Mouse (Mus musculus) kidney, postnatal 0 days (tissue): Measurements from ENCODE around the gene Rbpms2. TPM values are rescaled to one million over a fixed set of nuclear protein-coding genes. Genes with fewer than 3 reads are reported as not detected.

Source experiments
- ATAC-seq: fragments of 200-750 bp; cut with Nextera tagmentation; replicated peaks from 2 replicates; pipeline ENCODE4 v1.8.0; 2017; ENCODE audit warnings: low read depth, moderate number of reproducible peaks, moderate TSS enrichment, moderate library complexity; ENCODE audit not compliant: low FRiP score
- DNase-seq: peaks from one replicate; pipeline ENCODE4 v3.0.0-alpha.2; 2016; ENCODE audit warnings: low spot score
- H3K27ac ChIP-seq: fragments of 300-500 bp; sonication (generic); 2 replicates; pipeline ENCODE4 v1.5.1; 2014; ENCODE audit warnings: mild to moderate bottlenecking
- H3K27me3 ChIP-seq: fragments of 300-500 bp; sonication (generic); 2 replicates; pipeline ENCODE4 v1.6.1; 2014; ENCODE audit warnings: low read length, mixed read lengths; ENCODE audit not compliant: insufficient read depth
- H3K36me3 ChIP-seq: fragments of 300-500 bp; sonication (generic); 2 replicates; pipeline ENCODE4 v1.6.1; 2014; ENCODE audit warnings: low read length, mixed read lengths; ENCODE audit not compliant: insufficient read depth
- H3K4me1 ChIP-seq: fragments of 300-500 bp; sonication (generic); replicated peaks from 2 replicates; pipeline ENCODE4 v1.6.1; 2014; ENCODE audit warnings: antibody characterized with exemption, low read length, mixed read lengths; ENCODE audit not compliant: insufficient read depth
- H3K4me2 ChIP-seq: fragments of 300-500 bp; sonication (generic); 2 replicates; pipeline ENCODE4 v1.6.1; 2014; ENCODE audit warnings: mild to moderate bottlenecking, low read length, moderate library complexity, mixed read lengths
- H3K4me3 ChIP-seq: fragments of 300-500 bp; sonication (generic); replicated peaks from 2 replicates; pipeline ENCODE4 v1.5.1; 2014; ENCODE audit warnings: low read depth, low read length
- H3K9ac ChIP-seq: fragments of 300-500 bp; sonication (generic); 2 replicates; pipeline ENCODE4 v1.6.1; 2014; ENCODE audit warnings: low read depth, low read length
- H3K9me3 ChIP-seq: fragments of 300-500 bp; sonication (generic); replicated peaks from 2 replicates; pipeline ENCODE4 v1.6.1; 2016; ENCODE audit warnings: low read length, inconsistent platforms, mixed read lengths
- CTCF ChIP-seq: IDR thresholded peaks from 2 replicates; pipeline ENCODE4 v1.5.1; 2016; ENCODE audit warnings: antibody characterized with exemption, low read depth, mild to moderate bottlenecking, moderate library complexity
- WGBS: fragments of 180-500 bp; shearing (Covaris S2); extraction: QIAGEN DNeasy Blood & Tissue Kit; methylation state at CpG from one replicate; pipeline ENCODE4 v1.1.7; 2014; 5-methylcytosine and 5-hydroxymethylcytosine counted together
- polyA plus RNA-seq: library from polyadenylated mRNA; unstranded; fragments of >200 nt; fragmentation: Nextera tagmentation; extraction: Ambion mirVana; gene quantifications from 2 replicates; pipeline ENCODE4 v1.2.1, GENCODE M21; 2015

Rbpms2 gene
- polyA plus RNA-seq, 1 experiment from 2014 or later = 38.6 TPM

DNA sequence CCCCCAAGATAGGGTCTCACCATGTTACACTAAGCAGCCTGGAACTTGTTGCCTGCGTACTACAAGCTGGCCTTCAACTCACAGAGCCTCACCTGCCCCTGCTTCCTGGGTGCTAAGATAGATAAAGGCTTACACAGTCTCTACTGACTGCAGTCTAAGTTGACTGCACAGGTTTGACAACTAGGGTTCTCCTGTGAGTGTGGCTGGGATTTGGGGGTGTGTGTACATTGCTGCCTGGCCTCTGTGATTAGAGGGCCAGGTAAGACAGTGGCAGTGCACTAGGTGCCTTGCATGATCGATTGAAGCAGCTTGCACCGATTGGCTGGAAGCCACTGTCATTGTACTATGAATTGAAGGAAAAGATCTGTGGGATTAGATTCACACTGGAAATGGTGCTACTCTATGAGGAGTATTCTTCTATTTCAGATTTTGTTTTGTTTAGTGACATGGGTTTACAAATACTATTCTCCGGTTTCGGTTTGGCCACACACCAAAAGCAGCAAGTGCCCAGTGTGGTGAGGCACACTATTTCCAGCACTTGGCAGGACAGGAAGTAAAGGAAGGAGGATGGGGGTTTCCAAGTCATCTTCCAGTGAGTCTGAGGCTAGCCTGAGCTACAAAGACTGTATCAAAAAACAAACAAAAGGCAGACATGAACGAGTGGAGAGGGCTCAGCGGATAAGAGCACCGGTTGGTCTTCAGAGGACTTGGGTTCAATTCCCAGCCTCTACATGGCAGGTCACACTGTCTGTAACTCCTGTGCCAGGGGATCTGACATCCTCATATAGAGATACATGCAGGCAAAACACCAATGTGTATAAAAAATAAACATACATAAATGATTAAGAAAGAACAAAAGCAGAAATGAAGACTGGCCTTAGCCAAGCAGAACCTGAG is 46.3 kb downstream of the Rbpms2 start:
- Histone ChIP-seq H3K9ac (no peak overlapping the region; the same call in 1 of the 2 replicates), H3K27ac (peak overlapping the region; percentile 60), H3K4me2 (peak overlapping the region; percentile 90), H3K9me3 (no peaks in the 10 kb centered on the region), H3K36me3 (no peaks in the 10 kb centered on the region), H3K4me3 (peak overlapping the region; percentile 77), H3K27me3 (no peaks in the 10 kb centered on the region), H3K4me1 (peaks cover 28% of the 10 kb centered on the region)
- ATAC-seq = peak; percentile 4; the same call in 1 of the 2 replicates
- 53% methylated on average over 8 of the region's 8 CpGs for WGBS
- DNase-seq = no peak
- no peak for TF ChIP-seq CTCF

DNA sequence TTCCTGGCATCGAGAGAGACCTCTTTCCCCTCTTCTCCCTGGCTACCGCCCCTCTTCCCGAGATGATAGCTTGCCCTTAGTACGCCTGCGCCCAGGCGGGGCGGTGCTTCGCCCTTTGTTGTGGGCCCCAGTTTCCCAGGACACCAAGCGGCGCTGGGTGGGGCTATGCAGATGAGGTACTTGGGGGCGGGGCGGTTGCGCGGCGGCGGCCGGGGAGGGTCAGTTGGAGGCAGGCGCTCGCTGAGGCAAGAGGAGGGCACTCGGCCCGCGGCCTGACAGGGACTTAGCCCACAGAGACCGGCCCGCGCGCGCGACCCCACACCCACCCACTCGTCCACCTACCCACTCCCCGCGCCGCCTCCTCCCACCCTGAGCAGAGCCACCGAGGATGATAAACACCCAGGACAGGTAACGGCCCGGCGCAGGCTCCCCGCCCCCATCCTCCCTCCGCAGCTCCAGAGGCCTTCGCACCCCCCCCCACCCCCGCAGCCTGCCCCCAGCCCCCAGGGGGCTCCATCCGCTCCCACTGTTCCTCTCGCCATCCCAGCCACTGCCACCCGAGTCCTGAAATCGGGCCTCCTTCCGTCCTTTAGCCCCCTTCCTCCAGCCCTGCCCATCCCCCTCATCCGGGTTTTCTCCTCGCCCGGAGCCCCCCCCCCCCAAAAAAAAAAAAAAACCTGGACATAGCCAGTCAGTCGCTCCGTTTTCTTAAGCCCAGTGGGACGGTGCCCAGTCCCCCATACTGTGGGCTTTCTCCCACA is 47.1 kb downstream of the Rbpms2 start:
- ATAC-seq (peak; percentile 95), DNase-seq (peak; percentile 98)
- H3K4me1 ChIP-seq = peaks cover 28% of the 10 kb centered on the region
- no peaks in the 10 kb centered on the region for H3K36me3 ChIP-seq
- H3K9me3 ChIP-seq = no peaks in the 10 kb centered on the region
- peak overlapping the region; percentile 77 for H3K4me3 ChIP-seq
- under 1% methylated on average over 44 of the region's 51 CpGs for WGBS
- H3K9ac ChIP-seq = peak overlapping the region; percentile 82
- no peaks in the 10 kb centered on the region for H3K27me3 ChIP-seq
- TF ChIP-seq CTCF = peak; percentile 19; the same call in 1 of the 2 replicates
- H3K27ac ChIP-seq = peak overlapping the region; percentile 60
- H3K4me2 ChIP-seq = peak overlapping the region; percentile 90

- DNase-seq = no peak
- peak overlapping the region; percentile 90 for H3K4me2 ChIP-seq
- no peak for TF ChIP-seq CTCF
- no peaks in the 10 kb centered on the region for H3K9me3 ChIP-seq
- peak overlapping the region; percentile 82 for H3K9ac ChIP-seq
- peak overlapping the region; percentile 77 for H3K4me3 ChIP-seq
- H3K27ac ChIP-seq = peak overlapping the region; percentile 54
- H3K27me3 ChIP-seq = no peaks in the 10 kb centered on the region
- WGBS = 2% methylated on average over 3 of the region's 3 CpGs
- no peaks in the 10 kb centered on the region for H3K36me3 ChIP-seq
- H3K4me1 ChIP-seq = peaks cover 28% of the 10 kb centered on the region
- no peak for ATAC-seq
Observed at GRCm38 (mm10) chr9:65677119-65677462, 47.6 kb downstream of the Rbpms2 start.

DNA sequence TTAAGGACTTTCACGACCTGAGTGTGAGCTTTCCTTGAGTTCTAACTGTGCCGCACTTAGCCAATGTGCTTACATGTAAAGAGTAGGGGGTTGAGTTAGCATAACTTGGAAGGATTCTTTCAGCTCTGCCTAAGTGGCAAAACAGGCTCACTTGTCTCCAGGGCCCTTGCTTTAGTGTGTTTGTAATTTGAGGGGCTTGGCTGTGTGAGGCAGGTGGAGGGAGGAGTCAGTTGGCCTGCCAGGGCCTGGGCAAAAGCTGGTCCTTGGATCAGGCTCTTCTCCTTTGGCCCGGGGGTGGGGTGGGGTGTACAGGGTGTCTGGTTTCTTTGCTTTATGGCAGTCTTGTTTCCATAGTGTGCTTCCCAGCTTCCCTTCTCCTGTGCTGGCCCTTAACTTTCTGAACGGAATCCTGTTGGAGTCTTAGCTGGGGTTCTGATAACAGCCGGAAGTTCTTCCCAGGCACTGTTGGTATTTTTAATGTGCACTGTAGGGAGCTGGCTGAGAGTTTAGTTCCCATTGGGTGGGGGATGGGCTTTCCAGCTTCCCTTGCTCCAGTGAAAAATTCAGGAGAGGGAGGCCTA is 49.8 kb downstream of the Rbpms2 start:
- WGBS = 5% methylated on average over 5 of the region's 5 CpGs
- ATAC-seq (no peak), DNase-seq (peak; percentile 82)
- Histone ChIP-seq H3K9ac (peak overlapping the region; percentile 43; the same call in 1 of the 2 replicates), H3K9me3 (no peaks in the 10 kb centered on the region), H3K27ac (peak overlapping the region; percentile 84), H3K4me3 (peak overlapping the region; percentile 77), H3K36me3 (no peaks in the 10 kb centered on the region), H3K4me2 (peak overlapping the region; percentile 90), H3K4me1 (peaks cover 28% of the 10 kb centered on the region), H3K27me3 (no peaks in the 10 kb centered on the region)
- no peak for TF ChIP-seq CTCF

- Histone ChIP-seq H3K27ac (peak overlapping the region; percentile 42; the same call in 1 of the 2 replicates), H3K4me3 (no peak overlapping the region), H3K9me3 (no peaks in the 10 kb centered on the region), H3K36me3 (peaks cover under 1% of the 10 kb centered on the region; the same call in 1 of the 2 replicates), H3K4me1 (peaks cover 28% of the 10 kb centered on the region), H3K4me2 (no peak overlapping the region), H3K9ac (no peak overlapping the region), H3K27me3 (no peaks in the 10 kb centered on the region)
- DNase-seq (peak; percentile 34), ATAC-seq (no peak)
- no peak for TF ChIP-seq CTCF
- 80% methylated on average over 4 of the region's 4 CpGs for WGBS
Observed at GRCm38 (mm10) chr9:65680938-65681633, 51.6 kb downstream of the Rbpms2 start.

- no peak for TF ChIP-seq CTCF
- Histone ChIP-seq H3K4me3 (no peak overlapping the region), H3K4me2 (no peak overlapping the region), H3K9me3 (no peaks in the 10 kb centered on the region), H3K9ac (no peak overlapping the region), H3K36me3 (peaks cover 6% of the 10 kb centered on the region), H3K4me1 (peaks cover 28% of the 10 kb centered on the region), H3K27me3 (no peaks in the 10 kb centered on the region), H3K27ac (no peak overlapping the region)
- WGBS = 90% methylated on average over 2 of the region's 2 CpGs
- ATAC-seq (no peak), DNase-seq (no peak)
Observed at GRCm38 (mm10) chr9:65681634-65681940, 52.1 kb downstream of the Rbpms2 start.
